Mouse (Mus musculus) ES-Bruce4 (cell line): ENCODE data around the gene Ucp2.

Experiments
- EP300 ChIP-seq: IDR thresholded peaks from 2 replicates; pipeline ENCODE4 v1.6.1; 2011; ENCODE audit warnings: low read depth, low read length; ENCODE audit not compliant: insufficient read depth
- POLR2A ChIP-seq: IDR thresholded peaks from one replicate; pipeline ENCODE4 v1.8.1; 2011; ENCODE audit warnings: low read length; ENCODE audit not compliant: insufficient read depth

DNA sequence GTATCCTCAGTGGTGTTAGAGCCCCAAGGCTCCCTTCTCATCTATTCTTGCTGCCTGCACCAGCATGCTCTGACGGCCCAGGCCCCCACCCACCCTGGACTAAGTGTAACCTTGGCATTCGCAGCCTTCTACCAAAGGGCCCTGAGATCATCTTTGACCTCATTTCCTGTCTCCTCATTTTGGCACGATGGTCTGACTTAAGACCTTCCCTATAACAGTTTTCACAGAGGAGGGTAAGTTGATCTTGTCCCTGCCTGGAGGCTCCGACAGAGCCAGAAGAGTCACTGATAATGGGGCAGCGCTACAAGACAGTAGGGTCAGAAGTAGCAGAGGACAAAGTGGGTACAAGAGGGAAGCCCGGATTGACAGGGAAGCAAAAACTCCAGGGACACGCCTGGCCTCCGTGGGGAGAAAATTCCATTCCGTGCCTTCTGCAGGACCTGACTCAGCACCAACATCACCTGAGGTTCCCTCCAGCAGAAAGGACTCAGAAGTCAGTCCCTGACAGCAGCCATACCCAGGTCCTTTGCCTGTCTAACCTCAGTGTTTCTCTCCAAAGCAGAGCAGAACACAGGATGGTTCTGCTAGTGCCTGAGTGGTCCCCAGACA lies 19.2 kb upstream of the Ucp2 start:
- TF ChIP-seq POLR2A: no peak
- TF ChIP-seq EP300: no peak
